Mouse (Mus musculus): ENCODE measurements around the gene Gm9837.

DNA sequence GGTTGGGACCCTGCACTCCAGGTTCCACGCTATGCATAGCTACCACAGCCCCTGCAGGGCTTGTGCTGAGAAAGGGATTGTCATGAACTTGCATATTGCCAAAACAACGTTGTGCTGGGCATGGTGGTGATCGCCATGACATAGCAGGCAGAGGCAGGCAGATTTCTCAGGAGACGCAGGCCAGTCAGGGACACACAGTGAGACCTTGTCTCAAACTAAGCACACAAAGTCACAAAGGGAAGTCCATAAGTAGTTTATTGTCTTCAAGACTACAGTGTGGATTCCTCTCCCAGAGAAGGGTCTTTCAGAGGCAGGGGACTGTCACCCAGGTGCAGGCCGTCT, 41.6 kb downstream of the Gm9837 start:
- TF ChIP-seq CTCF (IDR thresholded peaks at IDR 0.05; ENCODE audit: low read depth, low read length) (no peak), POLR2A (IDR thresholded peaks at IDR 0.05; ENCODE audit: borderline replicate concordance, low read depth, low read length) (no peak)

Data from bone marrow macrophage, adult 2 months (primary cell).